Mouse (Mus musculus) liver, adult 2 months (tissue): ENCODE measurements around the gene Capg. TPM values are rescaled to one million over a fixed set of nuclear protein-coding genes. Genes with fewer than 3 reads are reported as not detected.

Source experiments
- DNase-seq: peaks from one replicate; pipeline ENCODE4 v3.0.0-alpha.2; 2011; ENCODE audit warnings: low read depth, low spot score; ENCODE audit errors: extremely low read depth
- H3K27ac ChIP-seq: fragments of 200-500 bp; replicated peaks from 2 replicates; pipeline ENCODE4 v1.5.1; 2012; ENCODE audit warnings: low read depth, mild to moderate bottlenecking, control low read depth, inconsistent platforms, low read length; ENCODE audit not compliant: insufficient read depth
- H3K27me3 ChIP-seq: fragments of 200-500 bp; 2 replicates; pipeline ENCODE4 v1.6.1; 2012; ENCODE audit warnings: mild to moderate bottlenecking, moderate library complexity, low read length, inconsistent platforms; ENCODE audit not compliant: control insufficient read depth, insufficient read depth
- H3K36me3 ChIP-seq: fragments of 200-500 bp; 2 replicates; pipeline ENCODE4 v1.6.1; 2012; ENCODE audit warnings: low read length, inconsistent platforms; ENCODE audit not compliant: control insufficient read depth, insufficient read depth
- H3K4me1 ChIP-seq: fragments of 200-500 bp; 2 replicates; pipeline ENCODE4 v1.6.1; 2011; ENCODE audit warnings: low read length; ENCODE audit not compliant: control insufficient read depth, insufficient read depth
- H3K4me3 ChIP-seq: fragments of 200-500 bp; 2 replicates; pipeline ENCODE4 v1.5.1; 2011; ENCODE audit warnings: low read depth, mild to moderate bottlenecking, control low read depth, low read length, moderate library complexity; ENCODE audit not compliant: insufficient read depth
- H3K79me2 ChIP-seq: fragments of 200-500 bp; 2 replicates; pipeline ENCODE4 v1.6.1; 2012; ENCODE audit warnings: inconsistent platforms, mild to moderate bottlenecking, low read length, moderate library complexity; ENCODE audit not compliant: control insufficient read depth, insufficient read depth
- H3K9ac ChIP-seq: fragments of 200-500 bp; 2 replicates; pipeline ENCODE4 v1.6.1; 2012; ENCODE audit warnings: low read depth, mild to moderate bottlenecking, control low read depth, inconsistent platforms, low read length
- CTCF ChIP-seq: fragments of 200-500 bp; IDR thresholded peaks from 2 replicates; pipeline ENCODE4 v1.5.1; 2011; ENCODE audit warnings: low read depth, low read length, control low read depth
- POLR2A ChIP-seq: fragments of 200-500 bp; IDR thresholded peaks from 2 replicates; pipeline ENCODE4 v1.6.1; 2011; ENCODE audit warnings: low read length, control low read depth; ENCODE audit not compliant: insufficient read depth; ENCODE audit errors: extremely low read depth
- WGBS: fragments of 180-500 bp; shearing (Covaris S2); methylation state at CpG from one replicate; pipeline ENCODE4 v1.1.7; 2018; 5-methylcytosine and 5-hydroxymethylcytosine counted together
- polyA plus RNA-seq: library from polyadenylated mRNA; depleted of rRNA; stranded (reverse); fragments of >200 nt; gene quantifications from 2 replicates; pipeline ENCODE4 v1.2.3, GENCODE M21; 2012
- total RNA-seq: library from RNA; depleted of rRNA; stranded (reverse); fragments of >200 nt; gene quantifications from 2 replicates; pipeline ENCODE4 v1.2.3, GENCODE M21; 2014

Capg gene
- total and polyA plus RNA-seq, 2 experiments: 2.8 to 3.9 TPM

DNA sequence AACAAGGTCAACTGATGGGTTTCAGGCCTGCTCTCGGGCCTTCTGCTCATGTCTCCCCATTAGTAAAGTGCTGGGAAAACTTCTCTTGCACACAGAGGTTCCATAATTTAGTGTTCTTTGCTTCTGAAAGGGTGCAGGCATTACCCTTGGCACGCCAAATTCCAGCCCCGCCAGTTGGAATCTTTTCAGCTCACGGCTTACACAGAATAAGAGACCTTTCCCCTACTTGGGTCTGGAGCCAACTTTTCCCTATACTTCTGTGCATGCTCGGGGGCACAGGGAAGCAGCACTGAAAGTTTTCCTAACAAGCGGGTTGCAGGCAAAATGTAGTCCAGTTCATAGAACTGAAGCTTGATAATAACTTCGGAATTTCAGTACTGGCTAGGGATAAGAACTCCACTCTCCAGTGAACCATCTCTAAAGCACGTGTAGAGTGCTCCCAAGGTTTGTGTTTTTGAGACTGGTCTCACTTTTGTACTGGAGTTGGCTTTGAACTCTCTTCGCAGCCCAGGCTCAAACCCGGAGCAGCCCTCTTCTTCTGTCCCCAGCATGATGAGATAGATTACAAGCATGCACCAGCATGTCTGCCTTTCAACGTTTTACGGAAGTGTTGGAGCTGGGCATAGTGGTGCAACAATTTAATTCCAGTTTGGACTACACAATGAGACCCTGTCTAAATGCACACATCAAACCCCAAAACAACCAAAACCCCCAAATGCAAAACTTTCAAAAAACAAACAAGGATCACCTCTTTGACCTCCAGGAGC is 54.8 kb downstream of the Capg start:
- H3K36me3 ChIP-seq: peaks cover 24% of the 10 kb centered on the region; the same call in 1 of the 2 replicates
- peak overlapping the region; percentile 96 for H3K27ac ChIP-seq
- TF ChIP-seq POLR2A (no peak), CTCF (no peak)
- 8% methylated on average over 12 of the region's 12 CpGs for WGBS
- peak; percentile 77 for DNase-seq
- no peaks in the 10 kb centered on the region for H3K27me3 ChIP-seq
- H3K4me3 ChIP-seq: peak overlapping the region; percentile 75
- peak overlapping the region; percentile 93 for H3K9ac ChIP-seq
- H3K79me2 ChIP-seq: peaks cover 8% of the 10 kb centered on the region; the same call in 1 of the 2 replicates
- peaks cover 14% of the 10 kb centered on the region for H3K4me1 ChIP-seq

DNA sequence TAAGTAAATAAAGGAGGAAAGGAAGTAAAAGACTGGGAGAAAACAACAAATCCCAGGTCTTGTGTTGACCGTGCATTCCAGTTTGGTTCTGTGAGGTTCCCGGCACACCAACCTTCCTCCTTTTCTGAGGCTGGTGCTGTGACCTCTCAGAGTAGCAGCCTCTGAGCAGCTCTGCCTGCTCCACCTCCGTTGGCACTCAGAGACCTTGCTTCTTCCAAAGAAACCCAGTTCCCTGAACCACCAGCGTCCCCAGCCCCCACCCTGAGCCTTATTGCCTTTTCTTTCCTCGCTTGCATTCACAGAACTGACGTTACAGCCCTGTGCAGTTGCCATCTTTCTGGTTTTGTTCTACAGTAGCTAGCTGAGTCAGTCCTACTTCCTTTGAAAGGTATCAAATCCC is 56.0 kb downstream of the Capg start:
- Histone ChIP-seq H3K27me3 (no peaks in the 10 kb centered on the region), H3K4me3 (no peak overlapping the region), H3K4me1 (peaks cover 14% of the 10 kb centered on the region), H3K79me2 (peaks cover 6% of the 10 kb centered on the region; the same call in 1 of the 2 replicates), H3K27ac (peak overlapping the region; percentile 96), H3K36me3 (peaks cover 36% of the 10 kb centered on the region), H3K9ac (peak overlapping the region; percentile 77; the same call in 1 of the 2 replicates)
- DNase-seq: peak; percentile 78
- no peak for TF ChIP-seq CTCF
- TF ChIP-seq POLR2A: 0 out of 2 replicates have a peak, but pooled peaks have one; percentile 18
- WGBS: 29% methylated on average over 6 of the region's 6 CpGs

DNA sequence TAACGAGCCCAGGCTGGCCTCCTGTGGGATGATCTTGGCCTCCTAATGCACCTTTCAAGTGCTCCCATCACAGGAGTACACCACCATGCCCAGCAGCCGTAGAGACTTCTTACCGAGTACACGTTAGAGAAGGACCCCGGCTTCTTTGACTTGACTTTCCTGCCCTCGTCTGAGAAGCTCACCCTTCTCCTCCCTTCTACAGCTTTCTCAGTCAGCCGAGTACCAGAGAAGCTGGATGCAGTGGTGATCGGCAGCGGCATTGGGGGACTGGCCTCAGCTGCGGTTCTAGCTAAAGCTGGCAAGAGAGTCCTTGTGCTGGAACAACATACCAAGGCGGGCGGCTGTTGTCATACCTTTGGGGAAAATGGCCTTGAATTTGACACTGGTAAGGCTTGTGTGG is 56.6 kb downstream of the Capg start:
- Histone ChIP-seq H3K27me3 (no peaks in the 10 kb centered on the region), H3K79me2 (peaks cover 3% of the 10 kb centered on the region; the same call in 1 of the 2 replicates), H3K4me1 (peaks cover 14% of the 10 kb centered on the region), H3K36me3 (peaks cover 41% of the 10 kb centered on the region), H3K9ac (peak overlapping the region; percentile 6; the same call in 1 of the 2 replicates), H3K4me3 (no peak overlapping the region), H3K27ac (peak overlapping the region; percentile 96; the same call in 1 of the 2 replicates)
- WGBS: 89% methylated on average over 12 of the region's 12 CpGs
- no peak for DNase-seq
- no peak for TF ChIP-seq POLR2A
- TF ChIP-seq CTCF: no peak

DNA sequence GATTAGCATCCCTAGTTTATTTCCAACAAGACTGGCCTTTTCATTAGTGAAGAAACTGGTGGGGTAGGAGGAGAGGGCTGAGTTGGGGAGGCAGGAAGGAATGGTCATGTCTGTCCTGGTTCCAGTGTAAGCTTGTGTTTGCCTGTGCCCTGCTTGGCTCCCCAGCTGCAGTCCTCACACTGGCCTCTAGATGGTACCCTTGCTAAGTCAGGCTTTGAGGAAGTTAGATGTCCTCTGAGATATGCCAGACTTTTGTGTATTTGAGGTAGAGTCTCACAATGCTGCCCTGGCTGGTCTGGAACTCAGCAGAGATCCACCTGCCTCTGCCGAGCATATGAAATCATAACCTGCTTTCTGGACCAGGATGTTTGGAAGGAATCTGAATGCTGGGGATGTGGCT is 57.5 kb downstream of the Capg start:
- WGBS: 14% methylated on average over 1 of the region's 1 CpGs
- H3K4me3 ChIP-seq: no peak overlapping the region
- TF ChIP-seq CTCF (peak; percentile 94), POLR2A (no peak)
- H3K79me2 ChIP-seq: peaks cover 3% of the 10 kb centered on the region; the same call in 1 of the 2 replicates
- no peaks in the 10 kb centered on the region for H3K27me3 ChIP-seq
- H3K9ac ChIP-seq: no peak overlapping the region
- peak; percentile 83 for DNase-seq
- H3K27ac ChIP-seq: no peak overlapping the region; the same call in 1 of the 2 replicates
- peaks cover 46% of the 10 kb centered on the region for H3K36me3 ChIP-seq
- H3K4me1 ChIP-seq: peaks cover 15% of the 10 kb centered on the region

DNA sequence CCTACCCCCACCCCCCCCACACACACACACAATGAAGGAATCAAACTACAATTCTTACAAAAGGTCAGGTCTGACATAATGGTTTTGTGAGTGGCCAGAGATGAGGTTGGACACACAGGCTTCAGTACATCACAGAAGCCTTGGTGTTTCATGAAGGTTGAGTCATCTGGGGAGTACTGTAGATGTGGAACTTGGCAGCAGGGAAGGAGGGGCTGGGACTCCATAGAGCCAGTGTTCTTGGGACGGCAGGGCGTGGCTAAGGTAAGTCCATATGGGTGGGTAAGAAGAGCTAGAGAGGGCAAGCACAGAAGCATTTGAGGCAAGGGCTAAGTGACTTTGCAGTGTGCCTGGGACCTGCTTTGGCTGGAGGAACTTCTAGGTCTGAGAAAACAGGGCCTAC is 59.9 kb downstream of the Capg start:
- DNase-seq: no peak
- Histone ChIP-seq H3K4me3 (no peak overlapping the region), H3K79me2 (peaks cover 3% of the 10 kb centered on the region; the same call in 1 of the 2 replicates), H3K36me3 (peaks cover 61% of the 10 kb centered on the region), H3K27me3 (no peaks in the 10 kb centered on the region), H3K4me1 (peaks cover 18% of the 10 kb centered on the region), H3K9ac (no peak overlapping the region), H3K27ac (no peak overlapping the region)
- 92% methylated on average over 2 of the region's 2 CpGs for WGBS
- no peak for TF ChIP-seq CTCF
- no peak for TF ChIP-seq POLR2A

DNA sequence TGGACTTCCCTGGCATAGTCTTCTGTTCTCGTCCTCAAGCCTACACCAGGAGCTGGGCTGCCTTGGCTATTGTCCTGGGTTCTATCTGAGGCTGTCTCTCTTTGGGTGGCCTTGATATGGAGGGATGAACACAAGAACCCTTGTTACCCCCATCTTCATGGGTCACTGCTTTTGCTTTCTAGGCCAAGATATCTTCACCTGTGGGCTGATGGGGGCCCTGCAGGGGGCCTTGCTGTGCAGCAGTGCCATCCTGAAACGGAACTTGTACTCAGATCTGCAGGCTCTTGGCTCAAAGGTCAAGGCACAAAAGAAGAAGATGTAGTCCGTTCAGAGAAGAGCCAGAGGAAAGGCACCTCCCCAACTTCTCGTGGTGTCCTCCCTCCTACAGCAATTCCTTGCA is 62.9 kb downstream of the Capg start:
- H3K27ac ChIP-seq: no peak overlapping the region
- peaks cover 20% of the 10 kb centered on the region for H3K4me1 ChIP-seq
- TF ChIP-seq CTCF (no peak), POLR2A (no peak)
- H3K36me3 ChIP-seq: peaks cover 83% of the 10 kb centered on the region
- no peak overlapping the region for H3K9ac ChIP-seq
- no peaks in the 10 kb centered on the region for H3K27me3 ChIP-seq
- no peak for DNase-seq
- peaks cover 3% of the 10 kb centered on the region; the same call in 1 of the 2 replicates for H3K79me2 ChIP-seq
- H3K4me3 ChIP-seq: no peak overlapping the region
- 53% methylated on average over 4 of the region's 4 CpGs for WGBS
